Mouse (Mus musculus) myocyte (in vitro differentiated cells): ENCODE measurements at regions not wholly inside any gene's neighbourhood (a gene's known extent, or its start where the extent isn't known, plus 50 kb on each side); places are given as distances from the start of the nearest gene placed in this dataset.

Experiments used
- CEBPB ChIP-seq: IDR thresholded peaks from 2 replicates; pipeline ENCODE4 v1.6.1; 2011; ENCODE audit warnings: mild to moderate bottlenecking, moderate library complexity; ENCODE audit not compliant: poor library complexity, insufficient read depth, severe bottlenecking
- E2F4 ChIP-seq: IDR thresholded peaks from one replicate; pipeline ENCODE4 v1.6.1; 2011; ENCODE audit warnings: mild to moderate bottlenecking, control low read depth, moderate library complexity; ENCODE audit not compliant: insufficient read depth
- MAX ChIP-seq: IDR thresholded peaks from one replicate; pipeline ENCODE4 v1.6.1; 2011; ENCODE audit warnings: low read depth, mild to moderate bottlenecking, control low read depth
- MYOD1 ChIP-seq, 3 experiments: IDR thresholded peaks; one replicate each; pipeline ENCODE4 v1.6.1; 2011; ENCODE audit warnings: control low read depth in 2 of 3, low read depth in 2 of 3, mild to moderate bottlenecking in 2 of 3, moderate library complexity in 1 of 3; ENCODE audit not compliant: insufficient read length in 2 of 3, control insufficient read depth in 1 of 3
- MYOG ChIP-seq, 3 experiments: IDR thresholded peaks; one replicate each; pipeline ENCODE4 v1.6.1; 2011; ENCODE audit warnings: control low read depth in 2 of 3, low read depth in 2 of 3, mild to moderate bottlenecking in 2 of 3; ENCODE audit not compliant: insufficient read length in 2 of 3, control insufficient read depth in 1 of 3, insufficient read depth in 1 of 3
- POLR2A ChIP-seq: IDR thresholded peaks from one replicate; pipeline ENCODE4 v1.6.1; 2011; ENCODE audit warnings: low read depth, mild to moderate bottlenecking, control low read depth, moderate library complexity; ENCODE audit not compliant: insufficient read length
- POLR2AphosphoS2 ChIP-seq: IDR thresholded peaks from one replicate; pipeline ENCODE4 v1.6.1; 2011; ENCODE audit warnings: low read depth, control low read depth; ENCODE audit not compliant: insufficient read length
- REST ChIP-seq: IDR thresholded peaks from one replicate; pipeline ENCODE4 v1.6.1; 2011; ENCODE audit warnings: mild to moderate bottlenecking, control low read depth, moderate library complexity; ENCODE audit not compliant: insufficient read depth, insufficient read length
- SRF ChIP-seq: IDR thresholded peaks from one replicate; pipeline ENCODE4 v1.6.1; 2011; ENCODE audit warnings: low read depth; ENCODE audit not compliant: control insufficient read depth, insufficient read length
- TCF12 ChIP-seq: IDR thresholded peaks from one replicate; pipeline ENCODE4 v1.6.1; 2011; ENCODE audit warnings: mild to moderate bottlenecking, control low read depth; ENCODE audit not compliant: poor library complexity, insufficient read depth, severe bottlenecking
- TCF3 ChIP-seq: IDR thresholded peaks from one replicate; pipeline ENCODE4 v1.6.1; 2011; ENCODE audit warnings: low read depth, control low read depth; ENCODE audit not compliant: insufficient read length
- USF1 ChIP-seq: IDR thresholded peaks from one replicate; pipeline ENCODE4 v1.6.1; 2011; ENCODE audit warnings: low read depth, mild to moderate bottlenecking, control low read depth, moderate library complexity

- TF ChIP-seq MAX (no peak), MYOD1 (IDR thresholded peaks at IDR 0.05; ENCODE audit: control insufficient read depth in 1 of 3, insufficient read length in 2 of 3, low read depth in 2 of 3) (no peak), POLR2A (no peak), CEBPB (no peak), TCF3 (no peak), MYOG (IDR thresholded peaks at IDR 0.05; ENCODE audit: control insufficient read depth in 1 of 3, insufficient read depth in 1 of 3, insufficient read length in 2 of 3, low read depth in 2 of 3) (no peak), TCF12 (no peak), E2F4 (no peak), USF1 (no peak), POLR2AphosphoS2 (no peak), SRF (no peak), REST (no peak)
These were observed 92.6 kb downstream of the Foxa2 start for GRCm38 (mm10) chr2:147954183-147954582.
